Mouse (Mus musculus): ENCODE results near the gene Shc3.

- TF ChIP-seq CTCF (IDR thresholded peaks at IDR 0.05; ENCODE audit: control insufficient read depth, insufficient read depth, insufficient read length) (no peak), MAX (IDR thresholded peaks at IDR 0.05) (no peak), USF1 (IDR thresholded peaks at IDR 0.05; ENCODE audit: low read depth) (no peak), MYOD1 (IDR thresholded peaks at IDR 0.05; ENCODE audit: control insufficient read depth, insufficient read length, low read depth) (no peak), MYOG (IDR thresholded peaks at IDR 0.05; ENCODE audit: control insufficient read depth, extremely low read depth, insufficient read length) (no peak)
Observed at GRCm38 (mm10) chr13:51618602-51619001, 49.4 kb upstream of the Shc3 start.

All from C2C12 (cell line).